Mouse (Mus musculus): ENCODE results near the gene Fgfrl1. TPM values are rescaled to one million over a fixed set of nuclear protein-coding genes. Genes with fewer than 3 reads are reported as not detected.

The Fgfrl1 gene
- polyA plus RNA-seq, 1 experiment from 2014 or later = 46.8 TPM

DNA sequence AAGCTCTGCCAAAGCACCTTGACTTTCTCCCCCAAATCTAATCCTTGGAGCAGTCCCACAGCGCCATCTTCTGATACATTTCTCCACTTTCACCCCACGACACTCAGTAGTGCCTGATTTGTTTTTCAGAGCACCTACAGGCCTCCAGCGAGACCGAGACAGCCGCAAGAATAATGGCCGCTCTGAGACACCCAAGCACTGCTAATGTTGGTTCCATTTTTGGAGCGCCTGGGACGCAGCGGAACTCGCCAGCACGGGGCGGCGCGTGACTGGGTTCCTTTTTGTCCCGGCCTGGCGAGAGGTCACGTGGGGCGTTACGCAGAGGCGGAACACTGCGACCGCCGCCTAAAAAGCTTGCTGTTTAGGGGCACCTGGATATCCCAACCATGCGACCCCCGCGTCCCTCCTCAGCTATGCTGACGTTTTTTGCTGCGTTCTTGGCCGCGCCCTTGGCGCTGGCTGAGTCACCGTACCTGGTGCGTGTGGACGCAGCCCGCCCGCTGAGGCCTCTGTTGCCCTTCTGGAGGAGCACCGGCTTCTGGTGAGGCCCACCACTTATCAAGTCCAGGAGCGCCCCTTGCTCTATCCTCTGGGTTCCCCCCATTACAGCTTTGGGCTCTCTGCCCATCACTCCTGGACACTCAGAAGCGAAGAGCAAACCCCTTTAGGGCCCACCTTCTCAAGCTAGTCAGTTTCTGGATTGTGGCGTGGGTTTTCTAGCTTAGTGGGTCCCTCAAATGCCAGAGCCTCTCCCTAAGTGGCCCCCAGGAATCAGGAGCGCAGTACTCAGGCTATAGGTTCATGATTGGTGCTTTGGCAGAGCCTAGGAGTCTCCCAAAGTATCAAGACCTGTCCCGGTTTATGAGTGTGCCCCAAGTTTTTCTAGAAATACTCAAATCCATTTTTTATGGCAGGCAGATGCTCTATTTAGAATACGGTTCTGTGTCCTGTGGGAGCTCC lies 22.9 kb upstream of the Fgfrl1 start, which contains the start of gene Dgkq:
Dgkq (minus strand) TSS at position 696 of the 960 bp plus-strand sequence.
- peaks cover 18% of the 10 kb centered on the region for H3K4me1 ChIP-seq
- peak; percentile 76 for ATAC-seq (ENCODE audit: insufficient number of reproducible peaks, insufficient read depth, low FRiP score, low TSS enrichment)
- H3K36me3 ChIP-seq = peaks cover 15% of the 10 kb centered on the region
- no peaks in the 10 kb centered on the region for H3K27me3 ChIP-seq
- WGBS = 6% methylated on average over 43 of the region's 43 CpGs
- H3K9me3 ChIP-seq = no peaks in the 10 kb centered on the region
- H3K4me3 ChIP-seq = peak within 1 kb of the TSS; percentile 49
- H3K4me2 ChIP-seq (replicated peaks) = peak within 1 kb of the TSS; percentile 65
- peak within 1 kb of the TSS; percentile 85 for H3K27ac ChIP-seq
- peak within 1 kb of the TSS; percentile 79 for H3K9ac ChIP-seq

GRCm38 (mm10) chr5:108669986-108670385 lies 22.2 kb upstream of the Fgfrl1 start:
- Histone ChIP-seq H3K27me3 (no peaks in the 10 kb centered on the region), H3K9me3 (no peaks in the 10 kb centered on the region), H3K36me3 (peaks cover 15% of the 10 kb centered on the region), H3K4me1 (peaks cover 18% of the 10 kb centered on the region), H3K27ac (no peak overlapping the region; the same call in 1 of the 2 replicates), H3K4me3 (no peak overlapping the region), H3K4me2 (replicated peaks) (peak overlapping the region; percentile 65), H3K9ac (peak overlapping the region; percentile 79; the same call in 1 of the 2 replicates)
- 82% methylated on average over 9 of the region's 9 CpGs for WGBS
- ATAC-seq (ENCODE audit: insufficient number of reproducible peaks, insufficient read depth, low FRiP score, low TSS enrichment) = no peak

DNA sequence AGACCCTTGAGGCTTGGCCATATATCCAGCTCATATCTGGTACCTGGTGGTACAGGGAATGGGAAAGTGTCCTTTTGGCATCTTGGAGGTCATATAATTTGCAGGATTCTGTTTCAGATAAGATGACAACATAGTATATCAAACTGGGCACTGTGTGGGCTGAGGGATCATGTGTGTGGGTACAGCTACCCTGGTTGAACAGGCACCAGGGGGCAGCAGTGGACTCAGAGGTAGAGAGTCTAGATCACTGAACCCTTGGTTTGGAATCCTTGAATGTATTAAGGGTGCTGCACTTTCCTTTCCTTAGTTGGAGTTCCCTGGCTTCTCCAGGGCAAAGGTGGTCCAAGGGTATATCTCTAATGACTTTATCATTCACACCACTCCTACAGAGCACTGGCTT lies 21.4 kb upstream of the Fgfrl1 start:
- H3K9ac ChIP-seq = no peak overlapping the region
- ATAC-seq (ENCODE audit: insufficient number of reproducible peaks, insufficient read depth, low FRiP score, low TSS enrichment) = no peak
- H3K4me2 ChIP-seq (replicated peaks) = no peak overlapping the region
- H3K27ac ChIP-seq = no peak overlapping the region
- no peaks in the 10 kb centered on the region for H3K27me3 ChIP-seq
- no peak overlapping the region for H3K4me3 ChIP-seq
- H3K36me3 ChIP-seq = peaks cover 15% of the 10 kb centered on the region
- peaks cover 22% of the 10 kb centered on the region for H3K4me1 ChIP-seq
- no peaks in the 10 kb centered on the region for H3K9me3 ChIP-seq

DNA sequence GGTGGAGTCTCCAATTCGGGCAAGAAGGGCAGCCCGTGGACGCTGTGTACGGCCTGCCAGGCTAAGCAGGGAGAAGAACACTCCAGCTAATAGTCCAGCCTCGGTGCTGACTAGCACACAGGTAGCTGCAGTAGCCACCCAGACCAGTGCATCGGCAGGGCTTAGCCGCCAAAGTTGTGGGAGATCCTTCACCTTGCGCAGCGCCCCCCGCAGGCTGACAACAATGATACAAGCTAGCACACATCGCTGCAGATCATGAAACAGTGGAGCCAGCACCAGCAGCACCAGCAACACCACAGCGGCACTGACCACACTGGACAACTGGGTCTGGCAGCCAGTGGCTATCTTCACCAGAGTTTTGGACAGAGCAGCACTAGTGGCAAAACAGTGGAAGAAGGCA lies 20.4 kb upstream of the Fgfrl1 start:
- H3K27ac ChIP-seq = no peak overlapping the region
- ATAC-seq (ENCODE audit: insufficient number of reproducible peaks, insufficient read depth, low FRiP score, low TSS enrichment) = no peak
- H3K4me3 ChIP-seq = no peak overlapping the region
- H3K9ac ChIP-seq = no peak overlapping the region
- H3K27me3 ChIP-seq = no peaks in the 10 kb centered on the region
- peaks cover 15% of the 10 kb centered on the region for H3K36me3 ChIP-seq
- H3K4me2 ChIP-seq (replicated peaks) = no peak overlapping the region
- peaks cover 22% of the 10 kb centered on the region for H3K4me1 ChIP-seq
- WGBS = 89% methylated on average over 12 of the region's 12 CpGs
- H3K9me3 ChIP-seq = no peaks in the 10 kb centered on the region

- H3K9ac ChIP-seq = no peak overlapping the region
- no peak for ATAC-seq (ENCODE audit: insufficient number of reproducible peaks, insufficient read depth, low FRiP score, low TSS enrichment)
- H3K4me2 ChIP-seq (replicated peaks) = no peak overlapping the region
- H3K4me1 ChIP-seq = peaks cover 20% of the 10 kb centered on the region
- WGBS = 75% methylated on average over 2 of the region's 2 CpGs
- no peak overlapping the region for H3K4me3 ChIP-seq
- H3K9me3 ChIP-seq = no peaks in the 10 kb centered on the region
- no peak overlapping the region for H3K27ac ChIP-seq
- peaks cover 15% of the 10 kb centered on the region for H3K36me3 ChIP-seq
- no peaks in the 10 kb centered on the region for H3K27me3 ChIP-seq
Observed at GRCm38 (mm10) chr5:108674624-108675023, 17.6 kb upstream of the Fgfrl1 start.

GRCm38 (mm10) chr5:108675251-108675816 lies 16.8 kb upstream of the Fgfrl1 start, which contains the start of gene Slc26a1:
Gene Slc26a1 (minus strand): TSS chr5:108675569.
- no peak for ATAC-seq (ENCODE audit: insufficient number of reproducible peaks, insufficient read depth, low FRiP score, low TSS enrichment)
- no peaks in the 10 kb centered on the region for H3K9me3 ChIP-seq
- WGBS = 71% methylated on average over 9 of the region's 9 CpGs
- no peak within 1 kb of the TSS for H3K4me3 ChIP-seq
- H3K27me3 ChIP-seq = no peaks in the 10 kb centered on the region
- H3K4me1 ChIP-seq = peaks cover 13% of the 10 kb centered on the region
- no peak within 1 kb of the TSS for H3K27ac ChIP-seq
- peaks cover 15% of the 10 kb centered on the region for H3K36me3 ChIP-seq
- no peak within 1 kb of the TSS for H3K9ac ChIP-seq
- H3K4me2 ChIP-seq (replicated peaks) = no peak within 1 kb of the TSS

GRCm38 (mm10) chr5:108676772-108677498 lies 15.2 kb upstream of the Fgfrl1 start:
- WGBS = 13% methylated on average over 5 of the region's 5 CpGs
- peak overlapping the region; percentile 53; the same call in 1 of the 2 replicates for H3K9ac ChIP-seq
- H3K27me3 ChIP-seq = no peaks in the 10 kb centered on the region
- H3K9me3 ChIP-seq = no peaks in the 10 kb centered on the region
- peak overlapping the region; percentile 89 for H3K27ac ChIP-seq
- H3K36me3 ChIP-seq = peaks cover 6% of the 10 kb centered on the region
- H3K4me3 ChIP-seq = peak overlapping the region; percentile 31
- peak overlapping the region; percentile 60 for H3K4me2 ChIP-seq (replicated peaks)
- peaks cover 13% of the 10 kb centered on the region for H3K4me1 ChIP-seq
- peak; percentile 6; the same call in 1 of the 2 replicates for ATAC-seq (ENCODE audit: insufficient number of reproducible peaks, insufficient read depth, low FRiP score, low TSS enrichment)

DNA sequence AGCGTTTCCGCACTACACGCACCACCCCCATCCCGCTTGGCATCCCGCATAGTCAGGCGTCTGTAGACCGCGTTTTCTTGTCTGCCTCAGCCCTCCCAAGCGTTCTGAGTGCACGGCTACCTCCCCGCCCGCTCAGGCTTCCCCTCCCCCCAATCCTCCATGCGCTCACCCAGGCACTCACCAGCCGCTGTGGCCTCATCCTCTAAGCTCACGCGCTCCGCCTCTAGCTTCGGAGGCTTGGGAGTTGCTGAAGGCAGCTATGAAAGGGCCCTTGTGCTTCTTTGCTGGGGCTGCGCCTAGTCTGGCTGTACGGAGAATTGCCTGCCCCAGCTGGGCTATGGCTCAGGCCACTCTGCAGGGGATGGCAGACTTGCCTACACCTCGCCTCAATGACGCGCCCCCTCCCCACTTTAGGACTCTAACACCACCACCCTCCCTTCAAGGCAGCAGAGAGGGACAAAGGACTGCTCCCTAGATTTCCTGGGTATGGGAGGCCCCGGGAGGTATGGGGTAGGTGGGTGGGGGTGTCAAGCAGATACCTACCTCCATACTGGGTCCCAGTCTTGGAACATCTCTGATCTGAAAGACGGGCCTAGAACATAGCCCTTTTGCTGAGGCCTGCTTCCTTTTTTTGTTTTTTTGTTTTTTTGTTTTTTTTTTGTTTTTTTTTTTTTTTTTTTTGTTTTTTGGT lies 14.4 kb upstream of the Fgfrl1 start:
- peaks cover 13% of the 10 kb centered on the region for H3K4me1 ChIP-seq
- H3K27ac ChIP-seq = peak overlapping the region; percentile 89
- H3K9ac ChIP-seq = peak overlapping the region; percentile 53
- H3K4me3 ChIP-seq = peak overlapping the region; percentile 31
- no peaks in the 10 kb centered on the region for H3K27me3 ChIP-seq
- peak overlapping the region; percentile 60 for H3K4me2 ChIP-seq (replicated peaks)
- no peaks in the 10 kb centered on the region for H3K9me3 ChIP-seq
- no peaks in the 10 kb centered on the region; the same call in 1 of the 2 replicates for H3K36me3 ChIP-seq
- ATAC-seq (ENCODE audit: insufficient number of reproducible peaks, insufficient read depth, low FRiP score, low TSS enrichment) = peak; percentile 87
- 3% methylated on average over 25 of the region's 25 CpGs for WGBS

DNA sequence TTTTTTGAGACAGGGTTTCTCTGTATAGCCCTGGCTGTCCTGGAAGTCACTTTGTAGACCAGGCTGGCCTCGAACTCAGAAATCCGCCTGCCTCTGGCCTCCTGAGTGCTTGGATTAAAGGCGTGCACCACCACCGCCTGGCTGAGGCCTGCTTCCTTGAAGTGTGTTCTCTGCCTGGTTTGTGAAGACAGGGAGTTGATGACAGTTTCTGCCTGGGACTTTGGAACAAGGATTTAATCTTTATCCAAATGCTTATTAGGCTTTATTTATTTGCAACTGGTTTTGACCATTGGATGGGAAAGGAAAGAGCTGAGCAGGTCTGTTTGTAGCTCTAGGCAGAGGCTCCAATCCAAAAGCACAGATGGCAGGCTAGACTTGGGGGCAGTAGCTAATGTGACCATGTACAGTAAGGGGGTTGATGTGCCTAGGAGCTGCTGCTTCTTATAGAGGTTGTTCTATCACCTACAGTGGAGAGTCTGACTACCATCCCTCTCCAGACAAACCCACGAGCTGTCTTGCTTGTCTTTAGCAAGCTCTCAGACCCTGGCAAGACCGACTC lies 13.8 kb upstream of the Fgfrl1 start:
- Histone ChIP-seq H3K36me3 (no peaks in the 10 kb centered on the region), H3K27ac (no peak overlapping the region; the same call in 1 of the 2 replicates), H3K4me3 (no peak overlapping the region), H3K4me1 (peaks cover 13% of the 10 kb centered on the region), H3K27me3 (no peaks in the 10 kb centered on the region), H3K9me3 (no peaks in the 10 kb centered on the region), H3K4me2 (replicated peaks) (no peak overlapping the region), H3K9ac (no peak overlapping the region)
- WGBS = 87% methylated on average over 6 of the region's 6 CpGs
- no peak for ATAC-seq (ENCODE audit: insufficient number of reproducible peaks, insufficient read depth, low FRiP score, low TSS enrichment)

DNA sequence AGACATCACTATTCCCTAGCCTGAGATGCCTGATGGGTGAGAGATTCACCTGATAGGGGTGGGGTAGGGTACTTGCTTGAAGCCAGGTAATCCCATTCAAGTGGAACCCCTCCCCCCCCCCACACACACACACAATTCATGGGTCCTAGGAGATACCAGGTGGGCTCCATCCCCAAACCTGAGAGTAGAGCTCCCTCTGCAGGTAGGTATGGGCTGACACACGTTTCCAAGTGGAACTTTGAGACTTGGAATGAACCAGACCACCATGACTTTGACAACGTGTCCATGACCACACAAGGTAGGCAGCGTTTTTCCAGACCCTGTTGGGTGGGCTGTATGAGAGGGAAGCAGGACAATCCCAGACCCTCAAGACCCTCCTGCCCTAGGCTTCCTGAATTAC lies 12.3 kb upstream of the Fgfrl1 start:
- Histone ChIP-seq H3K36me3 (no peaks in the 10 kb centered on the region), H3K27me3 (no peaks in the 10 kb centered on the region), H3K4me2 (replicated peaks) (no peak overlapping the region), H3K4me1 (peaks cover 13% of the 10 kb centered on the region), H3K27ac (no peak overlapping the region), H3K9ac (no peak overlapping the region), H3K9me3 (no peaks in the 10 kb centered on the region), H3K4me3 (no peak overlapping the region)
- no peak for ATAC-seq (ENCODE audit: insufficient number of reproducible peaks, insufficient read depth, low FRiP score, low TSS enrichment)
- WGBS = 52% methylated on average over 3 of the region's 3 CpGs

DNA sequence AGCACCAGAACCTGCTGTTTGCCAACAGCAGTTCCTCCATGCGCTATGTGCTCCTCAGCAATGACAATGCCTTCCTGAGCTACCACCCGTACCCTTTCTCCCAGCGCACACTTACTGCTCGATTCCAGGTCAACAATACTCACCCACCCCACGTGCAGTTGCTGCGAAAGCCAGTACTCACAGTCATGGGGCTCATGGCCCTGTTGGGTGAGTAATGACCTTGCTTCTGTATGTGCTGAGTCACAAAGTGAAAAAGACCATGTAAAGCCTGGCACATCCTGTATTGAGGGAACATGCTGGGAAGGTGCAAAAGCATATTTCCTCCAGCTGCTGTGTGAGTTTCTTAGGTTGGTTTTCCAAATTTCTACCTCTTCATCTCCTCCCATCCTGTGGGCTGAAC lies 11.3 kb upstream of the Fgfrl1 start:
- peaks cover 9% of the 10 kb centered on the region for H3K4me1 ChIP-seq
- 0 out of 2 replicates have a peak, but pooled peaks cover 3% of the 10 kb centered on the region for H3K36me3 ChIP-seq
- no peaks in the 10 kb centered on the region for H3K27me3 ChIP-seq
- H3K27ac ChIP-seq = no peak overlapping the region
- WGBS = 93% methylated on average over 6 of the region's 6 CpGs
- no peak overlapping the region for H3K9ac ChIP-seq
- H3K9me3 ChIP-seq = no peaks in the 10 kb centered on the region
- H3K4me3 ChIP-seq = no peak overlapping the region
- H3K4me2 ChIP-seq (replicated peaks) = no peak overlapping the region
- no peak for ATAC-seq (ENCODE audit: insufficient number of reproducible peaks, insufficient read depth, low FRiP score, low TSS enrichment)

Data from embryonic facial prominence, embryonic 12.5 days (tissue).